Mouse (Mus musculus): ENCODE data around the gene Tmem131l. TPM values are rescaled to one million over a fixed set of nuclear protein-coding genes. Genes with fewer than 3 reads are reported as not detected.
A peak's percentile ranks its signal among the peaks of the same experiment; 100 is the strongest.

The Tmem131l gene
- polyA plus RNA-seq, 1 experiment from 2014 or later, result 43.0 TPM

GRCm38 (mm10) chr3:84002433-84003090 lies 37.4 kb downstream of the Tmem131l start:
- Histone ChIP-seq H3K9me3 (replicated peaks) (no peaks in the 10 kb centered on the region), H3K27ac (replicated peaks) (no peak overlapping the region), H3K4me2 (no peak overlapping the region), H3K4me1 (peaks cover 6% of the 10 kb centered on the region; the same call in 1 of the 2 replicates), H3K4me3 (replicated peaks) (no peak overlapping the region), H3K36me3 (no peaks in the 10 kb centered on the region), H3K9ac (replicated peaks) (no peak overlapping the region), H3K27me3 (replicated peaks) (no peaks in the 10 kb centered on the region)
- 88% methylated on average over 6 of the region's 6 CpGs for WGBS
- ATAC-seq (ENCODE audit: low FRiP score), result no peak

- WGBS, result 38% methylated on average over 5 of the region's 5 CpGs
- Histone ChIP-seq H3K27me3 (replicated peaks) (no peaks in the 10 kb centered on the region), H3K4me3 (replicated peaks) (no peak overlapping the region), H3K9me3 (replicated peaks) (no peaks in the 10 kb centered on the region), H3K27ac (replicated peaks) (no peak overlapping the region), H3K9ac (replicated peaks) (no peak overlapping the region), H3K4me2 (no peak overlapping the region), H3K4me1 (peaks cover 51% of the 10 kb centered on the region), H3K36me3 (no peaks in the 10 kb centered on the region)
- ATAC-seq (ENCODE audit: low FRiP score), result no peak
Observed at GRCm38 (mm10) chr3:83997563-83997962, 42.4 kb downstream of the Tmem131l start.

DNA sequence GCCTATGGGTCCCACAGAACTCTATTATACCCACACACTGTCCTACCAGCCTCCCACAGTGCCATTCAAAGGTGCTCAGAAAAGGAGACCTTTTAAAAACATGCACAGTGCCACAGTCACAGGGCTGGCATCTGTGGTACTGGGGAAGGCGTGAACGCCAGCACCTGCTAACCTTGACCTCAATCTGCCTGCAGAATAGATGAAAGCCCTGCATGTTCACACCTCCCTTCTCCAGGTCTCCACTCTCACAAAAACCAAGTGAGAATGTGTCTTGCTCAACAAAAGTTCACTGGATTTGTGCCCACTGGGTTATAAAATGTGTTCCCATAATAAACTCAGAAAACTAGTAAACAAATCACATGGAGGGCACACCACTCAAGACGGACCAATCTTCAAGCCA lies 42.9 kb downstream of the Tmem131l start:
- Histone ChIP-seq H3K36me3 (no peaks in the 10 kb centered on the region), H3K9me3 (replicated peaks) (no peaks in the 10 kb centered on the region), H3K9ac (replicated peaks) (no peak overlapping the region), H3K4me1 (peaks cover 52% of the 10 kb centered on the region), H3K4me3 (replicated peaks) (no peak overlapping the region), H3K27me3 (replicated peaks) (no peaks in the 10 kb centered on the region), H3K27ac (replicated peaks) (no peak overlapping the region), H3K4me2 (no peak overlapping the region)
- 55% methylated on average over 3 of the region's 3 CpGs for whole genome bisulfite sequencing
- ATAC-seq (ENCODE audit: low FRiP score), result no peak

DNA sequence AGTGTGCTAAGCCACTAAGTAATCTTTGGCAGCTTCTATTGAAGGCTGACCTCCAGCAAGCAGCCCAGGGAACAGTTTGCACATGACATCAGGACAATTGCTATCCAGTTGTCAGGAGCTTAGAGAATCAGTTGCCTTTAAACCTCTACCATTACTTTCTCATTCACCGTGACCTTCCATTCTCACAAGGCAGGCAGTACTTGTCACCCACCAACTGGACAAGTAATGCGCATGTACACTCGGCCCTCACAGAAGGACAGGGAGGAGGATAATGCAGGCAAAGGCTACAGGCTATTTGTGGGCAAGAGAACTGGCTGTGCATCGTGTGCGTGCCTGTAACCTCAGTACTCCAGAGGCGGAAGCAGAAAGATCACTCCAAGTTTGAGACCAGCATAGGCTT lies 43.9 kb downstream of the Tmem131l start:
- Histone ChIP-seq H3K4me3 (replicated peaks) (no peak overlapping the region), H3K9me3 (replicated peaks) (no peaks in the 10 kb centered on the region), H3K27me3 (replicated peaks) (no peaks in the 10 kb centered on the region), H3K27ac (replicated peaks) (peak overlapping the region; percentile 37; the same call in 1 of the 2 replicates), H3K4me1 (peaks cover 52% of the 10 kb centered on the region), H3K9ac (replicated peaks) (no peak overlapping the region), H3K4me2 (no peak overlapping the region), H3K36me3 (no peaks in the 10 kb centered on the region)
- ATAC-seq (ENCODE audit: low FRiP score), result no peak
- WGBS, result 52% methylated on average over 6 of the region's 6 CpGs

- Histone ChIP-seq H3K9ac (replicated peaks) (no peak overlapping the region), H3K4me2 (no peak overlapping the region), H3K4me3 (replicated peaks) (no peak overlapping the region), H3K9me3 (replicated peaks) (no peaks in the 10 kb centered on the region), H3K36me3 (no peaks in the 10 kb centered on the region), H3K27me3 (replicated peaks) (no peaks in the 10 kb centered on the region), H3K27ac (replicated peaks) (no peak overlapping the region), H3K4me1 (peaks cover 52% of the 10 kb centered on the region)
- ATAC-seq (ENCODE audit: low FRiP score), result no peak
- WGBS, result 56% methylated on average over 9 of the region's 9 CpGs
Observed at GRCm38 (mm10) chr3:83995254-83995830, 44.6 kb downstream of the Tmem131l start.

DNA sequence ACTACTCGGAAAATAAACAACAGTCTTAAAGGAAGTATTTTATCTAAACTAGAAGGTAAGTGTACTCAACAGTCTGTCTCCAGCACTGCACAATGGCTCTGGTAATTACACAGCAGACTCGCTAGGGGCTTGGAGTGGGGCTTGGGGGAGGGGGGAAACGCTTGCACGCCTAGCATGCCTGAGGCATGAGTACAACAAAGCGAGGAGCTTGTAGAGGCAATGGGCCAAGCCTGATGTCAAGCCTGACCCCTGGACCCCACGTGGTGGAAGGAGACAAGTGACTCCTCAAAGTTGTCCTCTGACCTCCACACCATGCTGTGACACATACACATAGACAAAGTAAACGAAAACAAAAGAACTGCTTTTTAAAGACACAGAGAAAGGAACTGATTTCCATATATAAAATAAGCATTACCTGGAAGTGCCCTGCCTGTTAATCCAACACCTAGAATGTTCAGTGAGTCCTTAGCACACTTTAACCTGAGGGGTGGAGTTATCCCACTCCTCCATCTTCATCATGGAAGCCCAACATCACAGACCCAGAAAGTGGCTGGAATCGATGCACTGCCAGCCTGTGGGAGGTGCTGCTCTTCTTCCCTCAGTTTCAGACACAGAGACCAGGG lies 45.6 kb downstream of the Tmem131l start:
- no peak overlapping the region for H3K4me3 ChIP-seq (replicated peaks)
- H3K27ac ChIP-seq (replicated peaks), result no peak overlapping the region
- 0 out of 2 replicates have a peak, but pooled peaks have one; percentile 22 for ATAC-seq (ENCODE audit: low FRiP score)
- H3K9me3 ChIP-seq (replicated peaks), result no peaks in the 10 kb centered on the region
- WGBS, result 23% methylated on average over 8 of the region's 8 CpGs
- peaks cover 52% of the 10 kb centered on the region for H3K4me1 ChIP-seq
- no peaks in the 10 kb centered on the region for H3K27me3 ChIP-seq (replicated peaks)
- no peak overlapping the region for H3K9ac ChIP-seq (replicated peaks)
- no peaks in the 10 kb centered on the region for H3K36me3 ChIP-seq
- H3K4me2 ChIP-seq, result no peak overlapping the region

- 42% methylated on average over 8 of the region's 8 CpGs for WGBS
- H3K4me3 ChIP-seq (replicated peaks), result no peak overlapping the region
- no peaks in the 10 kb centered on the region for H3K27me3 ChIP-seq (replicated peaks)
- no peaks in the 10 kb centered on the region for H3K9me3 ChIP-seq (replicated peaks)
- no peak overlapping the region for H3K9ac ChIP-seq (replicated peaks)
- peak; percentile 51 for ATAC-seq (ENCODE audit: low FRiP score)
- no peak overlapping the region for H3K4me2 ChIP-seq
- H3K36me3 ChIP-seq, result no peaks in the 10 kb centered on the region
- H3K27ac ChIP-seq (replicated peaks), result no peak overlapping the region
- H3K4me1 ChIP-seq, result peaks cover 53% of the 10 kb centered on the region
Observed at GRCm38 (mm10) chr3:83993089-83993516, 46.9 kb downstream of the Tmem131l start.

DNA sequence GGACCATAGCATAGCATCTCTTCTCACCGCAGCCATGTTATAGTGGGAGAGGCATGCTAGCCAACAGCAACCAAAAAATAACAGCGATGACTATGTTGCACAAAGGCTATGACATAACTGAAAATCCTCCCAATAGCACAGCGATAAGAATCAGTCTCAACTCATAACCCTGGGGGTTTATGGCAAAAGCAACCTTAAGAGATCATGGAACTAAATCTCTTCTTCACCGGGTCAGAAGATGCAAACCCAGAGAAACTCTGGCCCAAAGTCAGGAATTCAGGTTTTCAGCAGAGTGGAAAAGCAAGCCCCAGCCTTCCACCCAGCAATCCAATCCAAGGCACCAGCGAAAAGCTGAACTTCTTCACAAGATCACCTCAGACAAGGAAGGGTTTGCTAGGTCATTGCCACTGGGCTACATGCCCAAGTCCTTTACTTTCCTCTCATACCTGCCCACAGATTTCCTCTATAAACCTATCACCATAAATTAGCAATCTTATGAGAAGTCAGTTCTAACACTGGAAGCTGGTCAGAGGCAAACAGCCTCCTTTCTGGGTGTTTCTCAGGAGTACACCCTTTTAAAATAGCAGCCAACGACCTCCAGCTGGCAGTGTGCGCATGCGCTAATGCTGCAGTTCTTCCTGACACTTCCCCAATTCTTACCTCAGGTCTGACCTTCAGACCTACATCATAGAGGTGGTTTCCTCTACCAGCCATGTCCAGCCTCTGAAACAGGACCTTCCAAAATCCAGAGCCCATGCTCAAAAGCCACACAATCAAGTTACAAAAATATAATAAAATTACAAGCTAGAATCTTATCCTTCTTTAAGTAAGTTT lies 48.1 kb downstream of the Tmem131l start:
- no peaks in the 10 kb centered on the region for H3K36me3 ChIP-seq
- no peaks in the 10 kb centered on the region for H3K27me3 ChIP-seq (replicated peaks)
- 92% methylated on average over 8 of the region's 8 CpGs for whole genome bisulfite sequencing
- ATAC-seq (ENCODE audit: low FRiP score), result no peak
- H3K9ac ChIP-seq (replicated peaks), result no peak overlapping the region
- H3K4me3 ChIP-seq (replicated peaks), result no peak overlapping the region
- H3K4me2 ChIP-seq, result no peak overlapping the region
- H3K9me3 ChIP-seq (replicated peaks), result no peaks in the 10 kb centered on the region
- peaks cover 46% of the 10 kb centered on the region for H3K4me1 ChIP-seq
- no peak overlapping the region for H3K27ac ChIP-seq (replicated peaks)

GRCm38 (mm10) chr3:83988214-83988613 lies 51.8 kb downstream of the Tmem131l start:
- Histone ChIP-seq H3K9ac (replicated peaks) (no peak overlapping the region), H3K27me3 (replicated peaks) (no peaks in the 10 kb centered on the region), H3K9me3 (replicated peaks) (no peaks in the 10 kb centered on the region), H3K36me3 (no peaks in the 10 kb centered on the region), H3K4me2 (no peak overlapping the region), H3K4me1 (peaks cover 41% of the 10 kb centered on the region), H3K4me3 (replicated peaks) (no peak overlapping the region), H3K27ac (replicated peaks) (no peak overlapping the region)
- no peak for ATAC-seq (ENCODE audit: low FRiP score)
- WGBS, result 23% methylated on average over 4 of the region's 4 CpGs

GRCm38 (mm10) chr3:83987533-83988112 lies 52.4 kb downstream of the Tmem131l start:
- no peak for ATAC-seq (ENCODE audit: low FRiP score)
- Histone ChIP-seq H3K4me1 (peaks cover 36% of the 10 kb centered on the region), H3K4me2 (no peak overlapping the region), H3K4me3 (replicated peaks) (no peak overlapping the region), H3K27ac (replicated peaks) (no peak overlapping the region), H3K36me3 (no peaks in the 10 kb centered on the region), H3K9ac (replicated peaks) (no peak overlapping the region), H3K9me3 (replicated peaks) (no peaks in the 10 kb centered on the region), H3K27me3 (replicated peaks) (no peaks in the 10 kb centered on the region)
- 87% methylated on average over 8 of the region's 8 CpGs for WGBS

GRCm38 (mm10) chr3:83986740-83987139 lies 53.2 kb downstream of the Tmem131l start:
- no peaks in the 10 kb centered on the region for H3K9me3 ChIP-seq (replicated peaks)
- H3K4me3 ChIP-seq (replicated peaks), result no peak overlapping the region
- H3K27me3 ChIP-seq (replicated peaks), result no peaks in the 10 kb centered on the region
- H3K36me3 ChIP-seq, result no peaks in the 10 kb centered on the region
- no peak overlapping the region for H3K4me2 ChIP-seq
- no peak overlapping the region for H3K27ac ChIP-seq (replicated peaks)
- no peak for ATAC-seq (ENCODE audit: low FRiP score)
- H3K4me1 ChIP-seq, result peaks cover 35% of the 10 kb centered on the region
- 56% methylated on average over 3 of the region's 3 CpGs for WGBS
- no peak overlapping the region for H3K9ac ChIP-seq (replicated peaks)
